Mouse (Mus musculus): ENCODE results near the gene Ythdf1.

GRCm38 (mm10) chr2:180966092-180966882 is 45.5 kb upstream of the Ythdf1 start:
- TF ChIP-seq CTCF (IDR thresholded peaks at IDR 0.05; ENCODE audit: insufficient read depth, low read depth, low read length) (no peak), POLR2A (IDR thresholded peaks at IDR 0.05; ENCODE audit: insufficient read depth, low read depth, low read length) (no peak)

Data from olfactory bulb, adult 2 months (tissue).